Mouse (Mus musculus): Measurements from ENCODE around the gene Prr5l. TPM values are rescaled to one million over a fixed set of nuclear protein-coding genes. Genes with fewer than 3 reads are reported as not detected.
A peak's percentile ranks its signal among the peaks of the same experiment; 100 is the strongest.

The Prr5l gene
- polyA plus RNA-seq, 1 experiment from 2014 or later, result 39.6 TPM

DNA sequence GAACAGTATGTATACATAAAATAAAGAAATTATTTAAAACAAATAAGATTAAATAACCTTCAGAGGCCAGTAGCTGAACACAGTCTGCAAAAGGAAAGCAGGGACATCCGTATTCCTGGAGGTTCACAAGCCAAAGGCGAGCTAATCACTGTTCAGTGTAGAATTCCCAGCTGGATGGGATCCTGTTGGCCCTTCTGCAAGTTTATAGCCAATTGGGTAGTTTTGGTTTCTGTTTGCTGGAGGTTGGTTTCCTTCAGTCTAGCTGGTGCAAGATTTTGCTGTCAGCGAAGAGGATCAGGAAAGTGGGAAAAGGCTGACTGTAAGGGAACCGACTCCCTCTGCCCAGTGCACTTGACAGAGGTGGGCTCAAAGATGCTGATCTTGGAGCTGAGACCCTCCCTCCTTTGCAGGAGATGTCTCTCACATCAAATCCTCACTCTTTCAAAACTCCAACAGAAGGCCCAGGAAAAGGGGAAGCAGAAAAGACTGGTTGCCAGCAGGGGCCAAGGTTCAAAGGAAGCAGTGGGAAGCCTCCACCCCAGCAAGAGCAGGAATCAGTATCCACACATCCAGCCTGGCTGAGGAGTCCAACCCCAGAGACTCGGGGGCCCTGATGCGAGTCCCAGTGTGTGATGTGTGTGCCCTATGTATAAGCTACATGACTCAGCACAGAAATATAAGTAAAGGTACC is 69.1 kb downstream of the Prr5l start:
- Histone ChIP-seq H3K27me3 (no peaks in the 10 kb centered on the region), H3K9ac (no peak overlapping the region), H3K36me3 (no peaks in the 10 kb centered on the region), H3K4me2 (replicated peaks) (no peak overlapping the region), H3K27ac (no peak overlapping the region), H3K9me3 (no peaks in the 10 kb centered on the region), H3K4me3 (no peak overlapping the region), H3K4me1 (peaks cover 19% of the 10 kb centered on the region)
- 61% methylated on average over 6 of the region's 6 CpGs for WGBS
- no peak for ATAC-seq (ENCODE audit: low FRiP score, low read depth)

GRCm38 (mm10) chr2:101811925-101812324 is 70.9 kb downstream of the Prr5l start:
- 81% methylated on average over 3 of the region's 3 CpGs for WGBS
- Histone ChIP-seq H3K9ac (no peak overlapping the region), H3K27me3 (no peaks in the 10 kb centered on the region), H3K9me3 (no peaks in the 10 kb centered on the region), H3K36me3 (no peaks in the 10 kb centered on the region), H3K27ac (no peak overlapping the region), H3K4me1 (peaks cover 19% of the 10 kb centered on the region), H3K4me2 (replicated peaks) (no peak overlapping the region), H3K4me3 (no peak overlapping the region)
- no peak for ATAC-seq (ENCODE audit: low FRiP score, low read depth)

DNA sequence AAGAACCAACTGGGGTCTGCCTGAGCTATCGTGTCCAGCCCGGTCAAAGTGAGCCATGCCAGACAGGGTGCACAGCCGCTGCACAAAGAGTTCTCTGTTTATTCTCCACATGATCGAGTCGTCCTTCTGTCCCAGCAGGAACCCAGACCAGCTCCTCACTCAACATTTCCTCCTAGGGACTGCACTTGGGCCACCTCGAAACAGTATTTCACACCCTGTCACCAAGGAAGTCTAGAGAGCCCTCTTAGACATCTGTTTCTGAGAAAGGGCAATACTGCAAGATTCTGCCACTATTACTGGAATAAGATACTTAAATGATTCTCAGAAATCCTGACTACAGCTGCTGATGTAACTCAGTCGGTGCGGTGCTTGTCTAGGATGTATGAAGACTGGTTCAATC is 72.1 kb downstream of the Prr5l start:
- H3K27me3 ChIP-seq, result no peaks in the 10 kb centered on the region
- no peak overlapping the region for H3K9ac ChIP-seq
- peaks cover 19% of the 10 kb centered on the region for H3K4me1 ChIP-seq
- H3K27ac ChIP-seq, result no peak overlapping the region
- no peak for ATAC-seq (ENCODE audit: low FRiP score, low read depth)
- H3K9me3 ChIP-seq, result no peaks in the 10 kb centered on the region
- H3K4me3 ChIP-seq, result no peak overlapping the region
- WGBS, result 74% methylated on average over 8 of the region's 8 CpGs
- H3K4me2 ChIP-seq (replicated peaks), result no peak overlapping the region
- H3K36me3 ChIP-seq, result no peaks in the 10 kb centered on the region

DNA sequence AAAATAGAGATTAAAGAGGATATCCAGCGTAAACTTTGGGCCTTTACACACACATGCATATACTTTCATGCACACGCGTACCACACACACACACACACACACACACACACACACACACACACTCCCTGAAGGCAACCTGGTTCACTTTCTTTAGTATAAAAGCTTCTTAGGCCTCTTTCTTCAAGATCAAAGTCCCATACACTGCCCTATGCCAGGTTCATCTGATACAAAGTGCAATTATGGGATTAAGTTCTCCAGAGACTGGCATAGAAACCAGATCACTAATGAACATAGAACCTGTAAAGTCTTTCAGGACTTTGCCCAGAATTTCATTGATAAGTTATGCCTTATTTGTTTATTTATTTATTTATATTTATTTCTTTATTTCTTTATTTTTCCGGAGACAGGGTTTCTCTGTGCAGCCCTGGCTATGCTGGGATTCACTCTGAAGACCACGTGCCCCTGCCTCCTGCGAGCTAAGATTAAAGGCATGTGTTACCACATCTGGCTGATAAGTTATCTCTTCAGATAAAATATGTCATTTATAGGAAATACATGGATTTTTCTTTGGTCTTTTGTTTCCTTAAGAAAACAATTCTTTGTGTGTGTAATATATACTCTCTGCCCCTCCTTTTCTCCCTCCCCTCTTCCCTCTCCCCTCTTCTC is 73.1 kb downstream of the Prr5l start:
- no peak for ATAC-seq (ENCODE audit: low FRiP score, low read depth)
- H3K4me3 ChIP-seq, result no peak overlapping the region
- H3K4me1 ChIP-seq, result peaks cover 9% of the 10 kb centered on the region; the same call in 1 of the 2 replicates
- H3K9me3 ChIP-seq, result no peaks in the 10 kb centered on the region
- no peaks in the 10 kb centered on the region for H3K27me3 ChIP-seq
- WGBS, result 85% methylated on average over 6 of the region's 6 CpGs
- H3K27ac ChIP-seq, result no peak overlapping the region
- H3K36me3 ChIP-seq, result no peaks in the 10 kb centered on the region
- H3K4me2 ChIP-seq (replicated peaks), result no peak overlapping the region
- no peak overlapping the region for H3K9ac ChIP-seq

- peaks cover 8% of the 10 kb centered on the region; the same call in 1 of the 2 replicates for H3K4me1 ChIP-seq
- ATAC-seq (ENCODE audit: low FRiP score, low read depth), result no peak
- no peak overlapping the region for H3K27ac ChIP-seq
- no peaks in the 10 kb centered on the region for H3K9me3 ChIP-seq
- no peaks in the 10 kb centered on the region for H3K27me3 ChIP-seq
- H3K4me2 ChIP-seq (replicated peaks), result no peak overlapping the region
- 67% methylated on average over 5 of the region's 5 CpGs for WGBS
- no peak overlapping the region for H3K9ac ChIP-seq
- H3K36me3 ChIP-seq, result no peaks in the 10 kb centered on the region
- no peak overlapping the region for H3K4me3 ChIP-seq
Measured at GRCm38 (mm10) chr2:101807756-101808155, 75.1 kb downstream of the Prr5l start.

GRCm38 (mm10) chr2:101802240-101802639 is 80.6 kb downstream of the Prr5l start:
- H3K36me3 ChIP-seq, result no peaks in the 10 kb centered on the region
- peaks cover 3% of the 10 kb centered on the region for H3K4me1 ChIP-seq
- ATAC-seq (ENCODE audit: low FRiP score, low read depth), result no peak
- no peak overlapping the region for H3K27ac ChIP-seq
- H3K27me3 ChIP-seq, result no peaks in the 10 kb centered on the region
- WGBS, result 70% methylated on average over 6 of the region's 6 CpGs
- H3K9me3 ChIP-seq, result no peaks in the 10 kb centered on the region
- H3K4me2 ChIP-seq (replicated peaks), result no peak overlapping the region
- H3K4me3 ChIP-seq, result no peak overlapping the region
- no peak overlapping the region for H3K9ac ChIP-seq

DNA sequence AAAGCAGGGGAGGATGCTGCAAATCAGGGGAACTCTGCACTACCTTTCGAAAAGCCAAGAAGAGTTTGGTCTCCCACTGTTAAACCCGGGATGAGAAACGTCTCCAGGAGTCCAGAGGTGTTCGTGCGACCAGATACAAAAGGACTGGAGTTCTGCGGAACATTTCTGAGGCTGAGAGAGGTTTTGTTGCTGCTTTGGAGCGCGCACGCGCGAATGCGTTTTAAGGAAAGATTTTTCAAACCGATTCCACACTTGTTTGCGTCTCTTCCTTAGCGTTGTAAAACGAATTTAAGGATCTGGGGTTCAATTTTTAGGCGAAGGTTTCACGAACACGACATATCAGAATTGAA is 85.0 kb downstream of the Prr5l start:
- H3K4me1 ChIP-seq, result peaks cover 33% of the 10 kb centered on the region
- H3K36me3 ChIP-seq, result no peaks in the 10 kb centered on the region
- H3K27ac ChIP-seq, result peak overlapping the region; percentile 89
- peak overlapping the region; percentile 76 for H3K9ac ChIP-seq
- H3K9me3 ChIP-seq, result no peaks in the 10 kb centered on the region
- peak overlapping the region; percentile 69 for H3K4me3 ChIP-seq
- H3K27me3 ChIP-seq, result peaks cover 2% of the 10 kb centered on the region; the same call in 1 of the 2 replicates
- peak overlapping the region; percentile 90 for H3K4me2 ChIP-seq (replicated peaks)
- WGBS, result 2% methylated on average over 19 of the region's 19 CpGs
- ATAC-seq (ENCODE audit: low FRiP score, low read depth), result no peak

DNA sequence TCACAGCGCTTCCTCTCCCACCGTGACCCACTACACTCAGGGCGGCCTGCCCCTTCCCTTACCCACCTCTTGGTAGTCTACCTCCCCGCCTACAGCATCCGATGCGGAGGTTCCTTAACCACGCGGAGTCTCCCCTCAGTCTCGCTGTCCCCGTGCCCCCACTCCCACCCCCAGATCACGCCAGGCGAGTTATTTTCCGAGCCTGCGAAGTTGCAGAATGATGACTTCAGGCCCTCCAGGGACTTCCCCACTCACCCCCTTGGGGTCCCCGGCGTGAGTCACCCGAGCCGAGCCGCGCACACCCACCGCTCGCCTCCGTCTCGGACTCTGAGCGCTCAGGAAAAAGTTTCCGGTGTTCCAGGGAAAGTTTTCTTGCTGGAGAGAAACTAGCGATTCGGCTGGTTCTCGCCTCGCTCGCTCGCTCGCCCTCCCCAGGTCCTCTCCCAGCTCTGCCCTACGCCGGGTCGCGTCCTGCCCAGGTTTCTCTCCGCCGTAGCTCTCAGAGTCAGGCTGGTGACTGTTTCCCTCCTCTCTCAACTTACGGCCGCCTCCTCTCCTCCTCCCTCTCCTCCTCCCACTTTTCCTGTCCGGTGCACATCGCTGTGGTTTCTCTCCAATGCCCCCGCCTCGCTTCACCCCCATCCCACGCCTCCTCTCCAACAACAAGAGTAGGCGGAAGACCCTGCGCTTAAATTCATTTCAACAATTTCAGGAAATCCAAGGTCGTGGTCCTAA is 85.5 kb downstream of the Prr5l start:
- Histone ChIP-seq H3K4me2 (replicated peaks) (peak overlapping the region; percentile 90), H3K4me3 (peak overlapping the region; percentile 69), H3K27me3 (peaks cover 2% of the 10 kb centered on the region; the same call in 1 of the 2 replicates), H3K9me3 (no peaks in the 10 kb centered on the region), H3K9ac (peak overlapping the region; percentile 76), H3K4me1 (peaks cover 37% of the 10 kb centered on the region), H3K27ac (peak overlapping the region; percentile 89), H3K36me3 (no peaks in the 10 kb centered on the region)
- WGBS, result under 1% methylated on average over 48 of the region's 49 CpGs
- ATAC-seq (ENCODE audit: low FRiP score, low read depth), result peak; percentile 66

DNA sequence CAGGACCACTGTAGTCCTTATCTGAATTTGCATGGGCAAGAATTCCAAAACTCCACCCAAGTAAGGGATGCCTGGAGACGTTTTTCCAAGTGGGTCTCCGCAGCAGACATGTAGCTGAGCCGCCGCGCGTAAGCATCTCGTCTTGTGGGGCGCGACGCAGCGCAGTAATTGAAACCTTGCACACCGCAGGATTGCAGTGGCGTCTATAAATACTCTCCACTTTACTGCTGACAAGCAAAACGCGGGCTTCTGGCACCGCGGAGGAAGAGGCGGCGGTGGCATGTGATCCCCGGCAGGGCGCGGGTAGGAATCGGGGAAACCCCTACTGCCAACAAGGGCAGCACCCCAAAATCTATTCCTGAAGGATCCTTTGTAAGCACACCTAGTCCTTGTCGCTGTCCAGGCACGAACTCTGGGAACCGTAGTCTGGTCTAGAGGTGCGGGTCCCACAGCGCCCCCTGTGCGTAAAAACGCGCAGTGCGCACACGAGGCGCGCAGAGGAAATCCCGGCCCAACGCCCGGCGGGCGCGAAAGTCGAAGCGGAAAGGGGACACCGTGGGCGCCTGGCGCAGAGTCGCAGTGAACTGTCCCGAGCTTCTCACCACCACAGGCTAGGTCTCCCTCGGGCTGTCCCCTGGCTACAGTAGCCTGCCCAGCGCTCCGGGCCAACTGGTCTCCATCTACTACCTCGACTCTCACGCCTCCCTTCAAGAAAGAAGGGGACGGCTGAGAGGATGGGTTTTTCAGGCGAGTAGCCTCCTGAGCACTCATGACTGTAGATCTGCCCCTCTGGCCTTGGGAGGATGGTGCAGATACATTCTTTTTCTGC is 86.3 kb downstream of the Prr5l start:
- Histone ChIP-seq H3K36me3 (0 out of 2 replicates have a peak, but pooled peaks cover 2% of the 10 kb centered on the region), H3K4me1 (peaks cover 43% of the 10 kb centered on the region), H3K9ac (peak overlapping the region; percentile 76), H3K4me3 (peak overlapping the region; percentile 69), H3K27me3 (peaks cover 2% of the 10 kb centered on the region; the same call in 1 of the 2 replicates), H3K4me2 (replicated peaks) (peak overlapping the region; percentile 90), H3K27ac (peak overlapping the region; percentile 89), H3K9me3 (no peaks in the 10 kb centered on the region)
- WGBS, result under 1% methylated on average over 55 of the region's 55 CpGs
- ATAC-seq (ENCODE audit: low FRiP score, low read depth), result peak; percentile 76

DNA sequence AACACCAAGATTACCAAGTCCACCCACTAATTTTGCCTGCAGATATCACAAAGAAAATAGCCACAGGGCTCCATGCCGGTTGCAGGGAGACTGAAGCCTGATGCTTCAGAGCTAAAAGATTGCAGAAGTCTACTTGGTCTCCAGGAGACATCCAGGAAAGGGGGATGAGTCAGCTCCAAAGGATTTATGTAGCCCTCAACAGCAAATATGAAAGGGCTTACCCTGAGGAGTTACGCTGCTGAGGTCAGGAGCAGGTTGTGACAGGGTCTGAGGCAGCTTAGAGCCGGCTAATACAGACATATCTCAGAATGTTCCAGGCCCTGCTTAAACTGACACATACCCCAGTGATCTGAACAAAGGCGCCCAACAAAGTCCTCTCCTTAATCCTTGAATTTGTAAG is 90.7 kb downstream of the Prr5l start:
- H3K4me3 ChIP-seq, result no peak overlapping the region
- WGBS, result 75% methylated on average over 4 of the region's 4 CpGs

DNA sequence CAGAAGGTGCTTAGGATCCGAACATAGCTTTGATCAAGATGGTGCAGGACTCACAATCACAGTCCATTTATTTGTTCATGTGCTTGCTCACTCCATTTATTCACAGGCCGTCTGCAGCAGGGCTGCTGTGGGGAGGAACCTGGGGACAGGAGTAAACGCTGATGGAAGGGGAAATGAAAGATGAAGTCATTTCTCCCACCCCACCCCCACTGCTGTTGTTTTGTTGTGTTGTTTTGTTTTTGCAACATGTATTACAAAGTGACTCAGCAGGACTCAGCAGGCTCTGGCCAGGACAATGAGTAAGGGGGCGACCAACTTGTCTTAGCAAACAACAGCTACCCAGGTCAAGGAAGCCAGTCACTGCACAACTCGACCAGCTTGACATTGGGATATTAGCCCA is 99.6 kb downstream of the Prr5l start:
- no peak for ATAC-seq (ENCODE audit: low FRiP score, low read depth)
- Histone ChIP-seq H3K4me3 (no peak overlapping the region), H3K4me2 (replicated peaks) (no peak overlapping the region), H3K9me3 (no peaks in the 10 kb centered on the region), H3K27me3 (no peaks in the 10 kb centered on the region), H3K36me3 (no peaks in the 10 kb centered on the region), H3K9ac (no peak overlapping the region), H3K27ac (no peak overlapping the region), H3K4me1 (no peaks in the 10 kb centered on the region)
- WGBS, result 72% methylated on average over 5 of the region's 5 CpGs

More for the DNA sequence above, 90.7 kb downstream of the Prr5l start:
- Histone ChIP-seq H3K27me3 (peaks cover 2% of the 10 kb centered on the region; the same call in 1 of the 2 replicates), H3K36me3 (0 out of 2 replicates have a peak, but pooled peaks cover 4% of the 10 kb centered on the region), H3K9ac (no peak overlapping the region), H3K27ac (peak overlapping the region; percentile 22; the same call in 1 of the 2 replicates), H3K9me3 (no peaks in the 10 kb centered on the region), H3K4me1 (peaks cover 40% of the 10 kb centered on the region), H3K4me2 (replicated peaks) (peak overlapping the region; percentile 3; the same call in 1 of the 2 replicates)
- ATAC-seq (ENCODE audit: low FRiP score, low read depth), result no peak
